In genomic region chr4:83183288-83183930, GRCm38 (mm10) we compare ENCODE assay signal across 8 mouse cellular contexts.
A peak's percentile ranks its signal among the peaks of the same experiment; 100 is the strongest.
DNase-seq lines count a peak whose midpoint lies in the region; ATAC-seq and TF ChIP-seq lines count a peak whose summit lies in the region.

No protein-coding gene starts in this region.

- H3K4me2 ChIP-seq in forebrain, embryonic 13.5 days: peak overlapping the region; percentile 16; the same call in 1 of the 2 replicates
- H3K4me2 ChIP-seq in liver, postnatal 0 days (ENCODE audit: low read depth, low read length): no peak overlapping the region

- H3K36me3 ChIP-seq in forebrain, embryonic 13.5 days (ENCODE audit: poor library complexity, severe bottlenecking): no peaks in the 10 kb centered on the region
- H3K36me3 ChIP-seq in liver, postnatal 0 days (replicated peaks; ENCODE audit: insufficient read depth, low read length): no peaks in the 10 kb centered on the region

- peak; percentile 78 for DNase-seq in MN1 (ENCODE audit: low spot score)
- peak; percentile 48 to 71 for DNase-seq in heart, postnatal 14 days
- DNase-seq in kidney, postnatal 25 days: peak; percentile 45 to 56
- peak; percentile 22 for DNase-seq in liver, postnatal 0 days
- DNase-seq in ovary, adult 18-20 months (ENCODE audit: low spot score): peak; percentile 7
- DNase-seq in T-cell, adult 2 months (ENCODE audit: low spot score): no peak

- intact Hi-C loops in heart, postnatal 14 days (cut with DNase I): loop anchor here (5.0 kb wide), 2 partner anchors 251 to 381 kb away; no protein-coding TSS in a partner anchor

- H3K4me1 ChIP-seq in forebrain, embryonic 13.5 days: peaks cover 35% of the 10 kb centered on the region
- H3K4me1 ChIP-seq in liver, postnatal 0 days (ENCODE audit: insufficient read depth): no peaks in the 10 kb centered on the region

- TF ChIP-seq CTCF in liver, postnatal 0 days (IDR thresholded peaks at IDR 0.05; ENCODE audit: low read depth): peak; percentile 72

- 26% methylated on average over 9 of the region's 9 CpGs for WGBS in forebrain, embryonic 13.5 days
- 39% methylated on average over 9 of the region's 9 CpGs for WGBS in liver, postnatal 0 days (ENCODE audit: insufficient replicate concordance)

- ATAC-seq in cerebellum, adult (ENCODE audit: insufficient number of reproducible peaks, low FRiP score, low TSS enrichment): peak; percentile 84
- ATAC-seq in forebrain, embryonic 13.5 days: peak; percentile 89
- ATAC-seq in liver, postnatal 0 days: no peak

- H3K4me3 ChIP-seq in forebrain, embryonic 13.5 days: no peak overlapping the region
- H3K4me3 ChIP-seq in liver, postnatal 0 days (ENCODE audit: low read depth, low read length): no peak overlapping the region

- no peak for TF ChIP-seq EP300 in liver, postnatal 0 days (IDR thresholded peaks at IDR 0.05; ENCODE audit: low read depth)

- no peak overlapping the region; the same call in 1 of the 2 replicates for H3K9ac ChIP-seq in forebrain, embryonic 13.5 days
- no peak overlapping the region for H3K9ac ChIP-seq in liver, postnatal 0 days (replicated peaks)

- no peaks in the 10 kb centered on the region for H3K27me3 ChIP-seq in forebrain, embryonic 13.5 days
- no peaks in the 10 kb centered on the region for H3K27me3 ChIP-seq in liver, postnatal 0 days (ENCODE audit: insufficient read depth, low read length)

- no peaks in the 10 kb centered on the region for H3K9me3 ChIP-seq in forebrain, embryonic 13.5 days (replicated peaks)
- H3K9me3 ChIP-seq in liver, postnatal 0 days (ENCODE audit: low read length): no peaks in the 10 kb centered on the region

- H3K27ac ChIP-seq in forebrain, embryonic 13.5 days: peak overlapping the region; percentile 32; the same call in 1 of the 2 replicates
- no peak overlapping the region for H3K27ac ChIP-seq in liver, postnatal 0 days (ENCODE audit: low read depth)
